27 mouse cellular contexts compared by ENCODE assay signal in the genomic region with DNA sequence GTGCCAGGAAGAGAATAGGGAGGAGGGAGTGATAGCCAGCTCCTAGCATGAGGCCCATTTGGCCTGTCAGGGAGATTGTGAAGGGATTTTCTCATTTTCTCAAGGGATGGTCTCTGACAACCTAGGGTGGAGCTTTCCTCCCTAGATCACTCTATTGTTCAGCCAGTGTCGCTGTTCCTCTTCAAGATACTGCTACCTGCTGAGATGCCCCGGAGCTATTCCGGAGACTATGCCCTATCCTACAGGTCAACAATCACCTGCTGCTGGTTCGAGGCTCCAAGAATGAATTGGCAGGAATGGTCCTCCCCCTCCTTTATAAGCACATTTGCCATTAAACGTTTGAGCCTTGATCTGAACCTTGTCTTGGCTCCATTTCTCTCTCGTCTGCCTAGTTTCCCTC. TPM values are rescaled to one million over a fixed set of nuclear protein-coding genes. Genes with fewer than 3 reads are reported as not detected.
DNase-seq lines count a peak whose midpoint lies in the region; ATAC-seq and TF ChIP-seq lines count a peak whose summit lies in the region.
"Had no signal": no experiment of that assay in that cellular context is flagged by ENCODE, and none has a peak within 500 bp of the region (broad histone marks: within the 10 kb centered on the region; RNA-seq: fewer than 3 reads in every experiment).

No protein-coding gene starts in this region.

- H3K4me2 ChIP-seq in forebrain, embryonic 11.5 days (ENCODE audit: low read depth, low read length, severe bottlenecking) = no peak overlapping the region
- no peak overlapping the region for H3K4me2 ChIP-seq in forebrain, postnatal 0 days (ENCODE audit: low read depth)
- H3K4me2 ChIP-seq: embryonic facial prominence, embryonic 13.5 days; embryonic facial prominence, embryonic 15.5 days; forebrain, embryonic 13.5 days; forebrain, embryonic 15.5 days had no signal

- no peak for TF ChIP-seq POLR2A in ES-Bruce4 (IDR thresholded peaks at IDR 0.05; ENCODE audit: insufficient read depth, low read length)

- no peak overlapping the region for H3K4me3 ChIP-seq in forebrain, embryonic 11.5 days (ENCODE audit: low read depth, low read length)
- H3K4me3 ChIP-seq in forebrain, postnatal 0 days (ENCODE audit: low read depth, low read length) = no peak overlapping the region
- H3K4me3 ChIP-seq in ES-Bruce4 (ENCODE audit: low read depth, low read length) (no peak overlapping the region), ES-E14 (ENCODE audit: insufficient read depth in 1 of 2, low read depth in 1 of 2, low read length in 2 of 2, poor library complexity in 1 of 2, severe bottlenecking in 1 of 2) (no peak overlapping the region)
- H3K4me3 ChIP-seq: embryonic facial prominence, embryonic 13.5 days; embryonic facial prominence, embryonic 15.5 days; erythroblast, embryonic 14.5 days; forebrain, embryonic 10.5 days; forebrain, embryonic 13.5 days; forebrain, embryonic 15.5 days had no signal

- no peak for TF ChIP-seq EP300 in ES-Bruce4 (IDR thresholded peaks at IDR 0.05; ENCODE audit: insufficient read depth, low read depth, low read length)

- H3K4me1 ChIP-seq in forebrain, embryonic 11.5 days (replicated peaks; ENCODE audit: control insufficient read depth, insufficient read depth, low read length) = no peaks in the 10 kb centered on the region
- no peaks in the 10 kb centered on the region for H3K4me1 ChIP-seq in forebrain, postnatal 0 days (ENCODE audit: insufficient read depth)
- H3K4me1 ChIP-seq in ES-Bruce4 (ENCODE audit: control insufficient read depth, insufficient read depth, low read length) (no peaks in the 10 kb centered on the region), ES-E14 (ENCODE audit: control insufficient read depth in 2 of 2, insufficient read depth in 2 of 2, low read length in 2 of 2, poor library complexity in 1 of 2) (no peaks in the 10 kb centered on the region)
- H3K4me1 ChIP-seq: embryonic facial prominence, embryonic 13.5 days; embryonic facial prominence, embryonic 15.5 days; forebrain, embryonic 10.5 days; forebrain, embryonic 13.5 days; forebrain, embryonic 15.5 days had no signal

- H3K27me3 ChIP-seq in forebrain, embryonic 11.5 days (ENCODE audit: control insufficient read depth, insufficient read depth, low read length) = no peaks in the 10 kb centered on the region
- H3K27me3 ChIP-seq in forebrain, postnatal 0 days (ENCODE audit: insufficient read depth, low read length) = no peaks in the 10 kb centered on the region
- H3K27me3 ChIP-seq in ES-Bruce4 (ENCODE audit: control insufficient read depth, insufficient read depth, low read length, poor library complexity, severe bottlenecking) = no peaks in the 10 kb centered on the region
- H3K27me3 ChIP-seq: CH12.LX; embryonic facial prominence, embryonic 13.5 days; embryonic facial prominence, embryonic 15.5 days; forebrain, embryonic 13.5 days; forebrain, embryonic 15.5 days had no signal

- no peak overlapping the region for H3K9ac ChIP-seq in forebrain, embryonic 11.5 days (ENCODE audit: low read length)
- no peak overlapping the region for H3K9ac ChIP-seq in forebrain, postnatal 0 days
- H3K9ac ChIP-seq in ES-Bruce4 (ENCODE audit: low read depth, poor library complexity, severe bottlenecking) (no peak overlapping the region), ES-E14 (ENCODE audit: insufficient read depth, low read depth, low read length, poor library complexity, severe bottlenecking) (no peak overlapping the region)
- H3K9ac ChIP-seq: embryonic facial prominence, embryonic 13.5 days; embryonic facial prominence, embryonic 15.5 days; forebrain, embryonic 13.5 days; forebrain, embryonic 15.5 days had no signal

- WGBS in forebrain, embryonic 11.5 days = 58% methylated on average over 6 of the region's 6 CpGs
- 62% methylated on average over 6 of the region's 6 CpGs for WGBS in forebrain, postnatal 0 days

- no peak for TF ChIP-seq CTCF in forebrain, postnatal 0 days (IDR thresholded peaks at IDR 0.05; ENCODE audit: low read depth)
- TF ChIP-seq CTCF in ES-Bruce4 (IDR thresholded peaks at IDR 0.05; ENCODE audit: low read depth, low read length) = no peak

- no peaks in the 10 kb centered on the region for H3K9me3 ChIP-seq in forebrain, embryonic 11.5 days (ENCODE audit: control insufficient read depth, low read length)
- H3K9me3 ChIP-seq in forebrain, postnatal 0 days (ENCODE audit: low read length) = no peaks in the 10 kb centered on the region
- H3K9me3 ChIP-seq in ES-Bruce4 (replicated peaks; ENCODE audit: control insufficient read depth, insufficient read depth, low read length, poor library complexity, severe bottlenecking) (peaks cover 6% of the 10 kb centered on the region), ES-E14 (ENCODE audit: control insufficient read depth, insufficient read depth, low read depth, low read length) (no peaks in the 10 kb centered on the region)
- H3K9me3 ChIP-seq: embryonic facial prominence, embryonic 13.5 days; embryonic facial prominence, embryonic 15.5 days; forebrain, embryonic 10.5 days; forebrain, embryonic 13.5 days; forebrain, embryonic 15.5 days had no signal

- no peak for ATAC-seq in forebrain, embryonic 11.5 days (replicated peaks; ENCODE audit: low FRiP score)
- ATAC-seq in forebrain, postnatal 0 days = no peak
- ATAC-seq: CD4-positive, CD25-positive, alpha-beta regulatory T cell, adult 4 months; forebrain, embryonic 13.5 days; forebrain, embryonic 15.5 days had no signal

- DNase-seq in forebrain, embryonic 11.5 days (ENCODE audit: low spot score) = peak; percentile 46
- no peak for DNase-seq in forebrain, postnatal 0 days
- DNase-seq in ES-E14 (ENCODE audit: low read depth, low spot score) (no peak), ZHBTc4 (ENCODE audit: low read depth, low spot score) (peak; percentile 86)
- no peak for DNase-seq in cerebellum, adult 11-12 months
- DNase-seq in cerebellum, postnatal 25 days = no peak
- DNase-seq: adrenal gland, adult 2 months; adrenal gland, postnatal 10 days; adrenal gland, postnatal 25 days; B cell, adult 2 months; cerebellum, adult 11 months; cerebellum, adult 2 months; cerebellum, adult 9-10 months; cerebellum, postnatal 10 days; cerebellum, postnatal 36 days; embryo, embryonic 11 days had no signal

- in situ Hi-C loops in ES-E14 (cut with MboI; ENCODE audit: low sequenced_read_pairs in 2 of 2, unreplicated experiment in 2 of 2) = no loop called here

- H3K36me3 ChIP-seq in forebrain, embryonic 11.5 days (ENCODE audit: control insufficient read depth, insufficient read depth, low read length) = no peaks in the 10 kb centered on the region
- H3K36me3 ChIP-seq in forebrain, postnatal 0 days (ENCODE audit: insufficient read depth) = no peaks in the 10 kb centered on the region
- no peaks in the 10 kb centered on the region for H3K36me3 ChIP-seq in ES-Bruce4 (ENCODE audit: control insufficient read depth, insufficient read depth, low read length, poor library complexity, severe bottlenecking)
- no peaks in the 10 kb centered on the region for H3K36me3 ChIP-seq in ES-E14 (ENCODE audit: control insufficient read depth, insufficient read depth, low read length, poor library complexity, severe bottlenecking)
- H3K36me3 ChIP-seq: embryonic facial prominence, embryonic 13.5 days; embryonic facial prominence, embryonic 15.5 days; forebrain, embryonic 10.5 days; forebrain, embryonic 15.5 days had no signal

- no peak overlapping the region for H3K27ac ChIP-seq in forebrain, embryonic 11.5 days (ENCODE audit: low read depth, low read length)
- no peak overlapping the region for H3K27ac ChIP-seq in forebrain, postnatal 0 days (ENCODE audit: low read depth, low read length)
- H3K27ac ChIP-seq in ES-Bruce4 (ENCODE audit: insufficient read depth, low read length) (0 out of 2 replicates have a peak overlapping the region, but pooled peaks have one; percentile 57), ES-E14 (ENCODE audit: insufficient read depth, low read depth, low read length, poor library complexity, severe bottlenecking) (peak overlapping the region; percentile 66; the same call in 1 of the 2 replicates)
- H3K27ac ChIP-seq: embryonic facial prominence, embryonic 13.5 days; embryonic facial prominence, embryonic 15.5 days; forebrain, embryonic 10.5 days; forebrain, embryonic 13.5 days; forebrain, embryonic 15.5 days had no signal

TF ChIP-seq in ES-E14, 5 proteins besides CTCF, POLR2A, EP300 and RAD21:
- TF ChIP-seq ZNF384 (IDR thresholded peaks at IDR 0.05; ENCODE audit: low read depth, low read length) (no peak), CHD2 (IDR thresholded peaks at IDR 0.05; ENCODE audit: low read depth, low read length) (no peak), MAFK (IDR thresholded peaks at IDR 0.05; ENCODE audit: insufficient read depth, low read depth, low read length) (no peak), ZC3H11A (IDR thresholded peaks at IDR 0.05; ENCODE audit: borderline replicate concordance, low read depth, low read length) (no peak), HCFC1 (IDR thresholded peaks at IDR 0.05; ENCODE audit: borderline replicate concordance, insufficient read depth, low read length) (no peak)

RNA-seq across cellular contexts. Expression of a gene that starts 9.7 kb away (rescaled TPM):
- 26.3 and 28.7 TPM in 2 replicates for polyA plus RNA-seq in forebrain, embryonic 11.5 days (2014; fragmentation: Nextera tagmentation; extraction: Ambion mirVana)
- 24.2 and 30.1 TPM in 2 replicates for total RNA-seq in forebrain, postnatal 0 days (2014; rRNA removed)
- 11.2 and 14.6 TPM in 2 replicates for polyA plus RNA-seq in forebrain, postnatal 0 days (2015; fragmentation: Nextera tagmentation; extraction: Ambion mirVana)
- 7.3 and 12.7 TPM in 2 replicates for polyA plus RNA-seq in ES-Bruce4 (2011; ENCODE audit: insufficient read depth, insufficient read length, low read depth, missing spikeins)
- total RNA-seq in ES-E14 (2012; rRNA removed) = 6.2 and 7.2 TPM in 2 replicates
- total RNA-seq: CH12.LX; common myeloid progenitor, adult 5-6 weeks; MEL had no signal
- polyA plus RNA-seq: erythroblast, embryonic 14.5 days had no signal

RNA-seq across cellular contexts. Expression of a gene that starts 21.8 kb away (rescaled TPM):
- 7.9 and 8.9 TPM in 2 replicates for polyA plus RNA-seq in forebrain, embryonic 11.5 days (2014; fragmentation: Nextera tagmentation; extraction: Ambion mirVana)
- total RNA-seq in forebrain, postnatal 0 days (2014; rRNA removed) = 11.3 and 15.8 TPM in 2 replicates
- polyA plus RNA-seq in forebrain, postnatal 0 days (2015; fragmentation: Nextera tagmentation; extraction: Ambion mirVana) = 5.3 and 10.9 TPM in 2 replicates
- 7.8 and 8.5 TPM in 2 replicates for polyA plus RNA-seq in ES-Bruce4 (2011; ENCODE audit: insufficient read depth, insufficient read length, low read depth, missing spikeins)
- total RNA-seq in ES-E14 (2012; rRNA removed) = 16.5 and 23.0 TPM in 2 replicates
- polyA plus RNA-seq: erythroblast, embryonic 14.5 days had no signal

Comparison
In these comparisons a context has a peak if more than half of its experiments do, and no peak if none do; other contexts are left out.
1. DNase-seq: peak in forebrain, embryonic 11.5 days (single experiment) and ZHBTc4 (single experiment); none in forebrain, postnatal 0 days (single experiment), ES-E14 (single experiment), cerebellum, adult 11-12 months (single experiment) and cerebellum, postnatal 25 days (0 of 2).
2. H3K27ac ChIP-seq: peak in ES-Bruce4 (single experiment) and ES-E14 (single experiment); none in forebrain, embryonic 11.5 days (single experiment) and forebrain, postnatal 0 days (single experiment).